Mouse (Mus musculus) heart, postnatal 0 days (tissue): ENCODE results near the gene Fbxo3. TPM values are rescaled to one million over a fixed set of nuclear protein-coding genes. Genes with fewer than 3 reads are reported as not detected.
A peak's percentile ranks its signal among the peaks of the same experiment; 100 is the strongest.
"Not testable (repeated sequence)": the region's sequence is repeated elsewhere in the genome, so short reads cannot be mapped to it uniquely, and the experiment has no call there.

Experiments
- ATAC-seq: fragments of 200-750 bp; cut with Nextera tagmentation; 2 replicates; pipeline ENCODE4 v1.8.0; 2017; ENCODE audit warnings: low read depth, moderate number of reproducible peaks, moderate library complexity; ENCODE audit not compliant: insufficient read depth
- DNase-seq: peaks from one replicate; pipeline ENCODE4 v3.0.0-alpha.2; 2016; ENCODE audit warnings: low spot score
- H3K27ac ChIP-seq: fragments of 300-500 bp; sonication (generic); 2 replicates; pipeline ENCODE4 v1.5.1; 2014; ENCODE audit warnings: low read depth, mild to moderate bottlenecking
- H3K27me3 ChIP-seq: fragments of 300-500 bp; sonication (generic); 2 replicates; pipeline ENCODE4 v1.6.1; 2014; ENCODE audit warnings: low read length, mixed read lengths; ENCODE audit not compliant: control insufficient read depth, insufficient read depth
- H3K36me3 ChIP-seq: fragments of 300-500 bp; sonication (generic); replicated peaks from 2 replicates; pipeline ENCODE4 v1.6.1; 2014; ENCODE audit warnings: low read length, mixed read lengths; ENCODE audit not compliant: control insufficient read depth, insufficient read depth
- H3K4me1 ChIP-seq: fragments of 300-500 bp; sonication (generic); 2 replicates; pipeline ENCODE4 v1.6.1; 2014; ENCODE audit warnings: antibody characterized with exemption; ENCODE audit not compliant: control insufficient read depth, insufficient read depth
- H3K4me2 ChIP-seq: fragments of 300-500 bp; sonication (generic); 2 replicates; pipeline ENCODE4 v1.6.1; 2014; ENCODE audit warnings: low read depth, mild to moderate bottlenecking, low read length, moderate library complexity
- H3K4me3 ChIP-seq: fragments of 300-500 bp; sonication (generic); 2 replicates; pipeline ENCODE4 v1.5.1; 2014; ENCODE audit warnings: low read depth, low read length
- H3K9ac ChIP-seq: fragments of 300-500 bp; sonication (generic); replicated peaks from 2 replicates; pipeline ENCODE4 v1.6.1; 2014; ENCODE audit warnings: low read depth, low read length, mixed read lengths
- H3K9me3 ChIP-seq: fragments of 300-500 bp; sonication (generic); replicated peaks from 2 replicates; pipeline ENCODE4 v1.6.1; 2016; ENCODE audit warnings: low read length; ENCODE audit not compliant: control insufficient read depth
- CTCF ChIP-seq: IDR thresholded peaks from 2 replicates; pipeline ENCODE4 v1.5.1; 2016; ENCODE audit warnings: antibody characterized with exemption, control low read depth, low read depth
- EP300 ChIP-seq: IDR thresholded peaks from 2 replicates; pipeline ENCODE4 v1.6.1; 2016; ENCODE audit warnings: antibody characterized with exemption, low read depth
- WGBS: fragments of 180-500 bp; shearing (Covaris S2); extraction: QIAGEN DNeasy Blood & Tissue Kit; methylation state at CpG from one replicate; pipeline ENCODE4 v1.1.7; 2014; 5-methylcytosine and 5-hydroxymethylcytosine counted together
- polyA plus RNA-seq: library from polyadenylated mRNA; unstranded; fragments of >200 nt; fragmentation: Nextera tagmentation; extraction: Ambion mirVana; gene quantifications from 2 replicates; pipeline ENCODE4 v1.2.1, GENCODE M21; 2015
- total RNA-seq: library from RNA; depleted of rRNA; stranded (reverse); fragments of >200 nt; gene quantifications from 2 replicates; pipeline ENCODE4 v1.2.3, GENCODE M21; 2014; ENCODE audit warnings: low replicate concordance

Fbxo3 gene
- total and polyA plus RNA-seq, 2 experiments from 2014 or later: 43.1 to 48.8 TPM

GRCm38 (mm10) chr2:104093305-104093704 is 65.8 kb downstream of the Fbxo3 start:
- H3K9me3 ChIP-seq: no peaks in the 10 kb centered on the region
- H3K27me3 ChIP-seq: no peaks in the 10 kb centered on the region
- H3K27ac ChIP-seq: no peak overlapping the region
- WGBS: 61% methylated on average over 2 of the region's 2 CpGs
- no peak overlapping the region for H3K4me3 ChIP-seq
- no peak overlapping the region for H3K4me2 ChIP-seq
- no peak for TF ChIP-seq EP300
- H3K36me3 ChIP-seq: no peaks in the 10 kb centered on the region
- no peak overlapping the region for H3K9ac ChIP-seq
- peaks cover 8% of the 10 kb centered on the region for H3K4me1 ChIP-seq
- ATAC-seq (no peak), DNase-seq (no peak)

- Histone ChIP-seq H3K27ac (peak within 1 kb of the TSS; percentile 98), H3K4me1 (peaks cover 18% of the 10 kb centered on the region), H3K4me3 (peak within 1 kb of the TSS; percentile 56), H3K4me2 (peak within 1 kb of the TSS; percentile 81), H3K9ac (peak within 1 kb of the TSS; percentile 81), H3K27me3 (no peaks in the 10 kb centered on the region), H3K36me3 (no peaks in the 10 kb centered on the region), H3K9me3 (no peaks in the 10 kb centered on the region)
- 0% methylated on average over 15 of the region's 15 CpGs for WGBS
- TF ChIP-seq EP300 (no peak), CTCF (no peak)
- ATAC-seq: peak; percentile 91
- DNase-seq: peak; percentile 91
These were observed 68.3 kb downstream of the Fbxo3 start, which contains the start of gene Cd59a for GRCm38 (mm10) chr2:104095741-104096213. Gene Cd59a (plus strand): TSS chr2:104095801.

- WGBS: 10% methylated on average over 10 of the region's 10 CpGs
- Histone ChIP-seq H3K36me3 (no peaks in the 10 kb centered on the region), H3K9ac (peak overlapping the region; percentile 81), H3K27ac (peak overlapping the region; percentile 98), H3K4me2 (peak overlapping the region; percentile 81), H3K9me3 (no peaks in the 10 kb centered on the region), H3K4me3 (peak overlapping the region; percentile 56), H3K4me1 (peaks cover 18% of the 10 kb centered on the region), H3K27me3 (no peaks in the 10 kb centered on the region)
- DNase-seq (no peak), ATAC-seq (no peak)
- TF ChIP-seq EP300: no peak
- no peak for TF ChIP-seq CTCF
These were observed 68.7 kb downstream of the Fbxo3 start for GRCm38 (mm10) chr2:104096256-104096655.

- Histone ChIP-seq H3K4me3 (peak overlapping the region; percentile 56; the same call in 1 of the 2 replicates), H3K4me1 (peaks cover 18% of the 10 kb centered on the region), H3K27ac (peak overlapping the region; percentile 98), H3K4me2 (peak overlapping the region; percentile 81)
- not testable (repeated sequence) for H3K27me3 ChIP-seq, H3K9ac ChIP-seq, H3K9me3 ChIP-seq, H3K36me3 ChIP-seq, DNase-seq
- WGBS: 39% methylated on average over 1 of the region's 1 CpGs
- peak; percentile 30; the same call in 1 of the 2 replicates for ATAC-seq
These were observed 69.3 kb downstream of the Fbxo3 start for GRCm38 (mm10) chr2:104096796-104097195.

GRCm38 (mm10) chr2:104097396-104097795 is 69.9 kb downstream of the Fbxo3 start:
- WGBS: 87% methylated on average over 4 of the region's 4 CpGs

DNA sequence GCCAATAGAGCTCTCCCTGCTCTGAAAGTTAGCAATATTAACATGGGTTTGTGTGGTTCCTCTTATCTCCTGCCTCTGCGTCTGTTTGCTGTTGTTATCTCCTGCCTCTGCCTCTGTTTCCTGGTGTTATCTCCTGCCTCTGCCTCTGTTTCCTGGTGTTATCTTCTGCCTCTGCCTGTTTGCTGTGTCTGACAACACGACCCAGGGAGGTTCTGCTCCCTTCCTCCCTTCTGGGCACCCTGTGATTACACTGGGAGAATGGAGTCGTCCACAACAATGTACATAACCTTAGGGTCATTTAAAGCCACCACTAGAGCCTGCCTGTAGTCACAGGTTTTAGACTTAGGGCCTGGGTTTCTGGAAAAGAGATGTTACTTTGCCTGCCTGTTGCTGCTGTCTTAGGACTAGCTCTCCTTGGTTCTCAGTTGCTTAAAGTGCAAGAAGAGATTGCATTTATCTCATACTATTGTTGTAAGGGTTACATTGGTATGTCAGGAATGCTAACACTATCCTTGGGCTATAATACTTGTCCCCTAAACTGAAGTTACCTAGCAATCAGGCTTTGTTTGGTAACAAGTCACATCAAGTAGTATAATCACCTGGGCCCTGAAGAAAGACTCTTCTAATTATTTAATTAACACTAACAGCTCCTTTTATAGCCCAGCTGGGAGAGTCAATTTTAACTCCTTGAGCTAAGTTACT is 71.2 kb downstream of the Fbxo3 start:
- Histone ChIP-seq H3K9me3 (no peaks in the 10 kb centered on the region), H3K4me1 (peaks cover 28% of the 10 kb centered on the region), H3K9ac (no peak overlapping the region), H3K4me2 (0 out of 2 replicates have a peak overlapping the region, but pooled peaks have one; percentile 1), H3K27ac (peak overlapping the region; percentile 45), H3K27me3 (no peaks in the 10 kb centered on the region), H3K36me3 (no peaks in the 10 kb centered on the region), H3K4me3 (no peak overlapping the region)
- WGBS: 6% methylated on average over 3 of the region's 3 CpGs
- no peak for ATAC-seq
- no peak for DNase-seq
- TF ChIP-seq EP300: no peak
- TF ChIP-seq CTCF: no peak

More at GRCm38 (mm10) chr2:104097396-104097795, 69.9 kb downstream of the Fbxo3 start:
- H3K27ac ChIP-seq, ATAC-seq, H3K9ac ChIP-seq, H3K27me3 ChIP-seq, H3K9me3 ChIP-seq, H3K36me3 ChIP-seq, DNase-seq, H3K4me3 ChIP-seq: not testable (repeated sequence)
- Histone ChIP-seq H3K4me2 (peak overlapping the region; percentile 10; the same call in 1 of the 2 replicates), H3K4me1 (peaks cover 21% of the 10 kb centered on the region)
